Mouse (Mus musculus): ENCODE results near the gene 9130019O22Rik. TPM values are rescaled to one million over a fixed set of nuclear protein-coding genes. Genes with fewer than 3 reads are reported as not detected.

The 9130019O22Rik gene
- 2.6 and 7.2 TPM in 2 replicates for polyA plus RNA-seq (2014; fragmentation: Nextera tagmentation; extraction: Ambion mirVana)

DNA sequence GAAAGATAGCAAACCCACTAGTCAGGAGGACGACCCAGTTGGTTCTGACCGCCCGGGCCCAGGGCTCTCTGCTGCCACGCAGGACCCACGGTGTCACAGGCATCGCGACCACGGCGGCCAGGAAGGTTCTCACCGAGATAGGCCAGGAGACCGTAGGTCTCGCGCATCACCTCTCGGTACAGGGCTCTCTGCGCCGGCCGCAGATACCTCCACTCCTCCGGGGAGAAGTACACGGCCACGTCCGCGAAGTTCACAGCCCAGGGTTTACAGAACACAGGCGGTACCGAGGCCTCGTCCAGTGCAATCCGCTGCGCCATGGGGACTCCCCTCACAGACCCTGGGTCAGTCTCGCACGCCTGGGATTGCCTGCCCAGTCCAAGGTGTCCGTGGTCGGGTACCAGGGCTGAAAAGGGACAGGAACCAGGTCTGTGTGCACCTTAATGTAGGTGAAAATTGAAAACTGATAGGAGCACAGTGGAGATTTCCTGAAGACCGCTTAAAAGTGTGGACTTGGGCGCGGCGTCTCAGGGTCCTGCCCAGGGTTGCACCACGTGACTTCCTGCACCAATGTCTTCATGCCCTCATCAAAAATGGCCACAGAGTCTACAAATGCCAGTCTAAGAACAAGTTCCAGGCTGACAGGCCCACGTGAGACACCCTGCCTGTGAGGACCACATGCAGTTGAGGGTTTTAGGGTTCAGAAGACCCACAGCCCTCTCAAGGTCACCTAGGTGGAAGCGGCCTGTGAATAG lies at the start of gene 9130019O22Rik:
9130019O22Rik (minus strand) TSS at position 526 of the 752 bp plus-strand sequence.
- Histone ChIP-seq H3K27me3 (ENCODE audit: control insufficient read depth, insufficient read depth, low read length) (no peaks in the 10 kb centered on the region), H3K36me3 (ENCODE audit: control insufficient read depth, insufficient read depth, low read length) (peaks cover 3% of the 10 kb centered on the region), H3K9me3 (ENCODE audit: control insufficient read depth, low read length) (peaks cover 3% of the 10 kb centered on the region; the same call in 1 of the 2 replicates), H3K4me3 (ENCODE audit: low read length) (peak within 1 kb of the TSS; percentile 50), H3K27ac (ENCODE audit: low read depth, low read length) (no peak within 1 kb of the TSS), H3K9ac (ENCODE audit: low read depth, low read length) (peak within 1 kb of the TSS; percentile 71), H3K4me2 (replicated peaks; ENCODE audit: low read depth, low read length) (peak within 1 kb of the TSS; percentile 57), H3K4me1 (ENCODE audit: control insufficient read depth, insufficient read depth, low read length) (no peaks in the 10 kb centered on the region)
- WGBS = 19% methylated on average over 38 of the region's 38 CpGs
- ATAC-seq (ENCODE audit: low FRiP score, low TSS enrichment) = peak; percentile 90

DNA sequence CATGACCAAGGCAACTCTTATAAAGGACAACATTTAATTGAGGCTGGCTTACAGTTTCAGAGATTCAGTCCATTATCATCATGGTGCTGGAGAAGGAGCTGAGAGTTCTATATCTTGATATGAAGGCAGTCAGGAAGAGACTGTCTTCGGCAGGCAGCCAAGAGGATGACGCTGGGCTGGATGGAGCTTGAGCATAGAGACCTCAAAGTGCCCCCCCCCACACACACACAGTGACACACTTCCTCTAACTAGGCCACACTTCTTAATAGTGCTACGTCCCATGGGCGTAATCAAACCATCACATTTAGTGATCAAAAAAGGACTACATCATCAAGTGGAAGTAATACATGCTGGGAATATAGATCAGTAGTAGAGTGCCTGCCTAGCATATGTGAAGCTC lies 48.2 kb upstream of the 9130019O22Rik start:
- no peaks in the 10 kb centered on the region for H3K4me1 ChIP-seq (ENCODE audit: control insufficient read depth, insufficient read depth, low read length)
- H3K27ac ChIP-seq (ENCODE audit: low read depth, low read length) = no peak overlapping the region
- H3K36me3 ChIP-seq (ENCODE audit: control insufficient read depth, insufficient read depth, low read length) = no peaks in the 10 kb centered on the region
- no peak for ATAC-seq (ENCODE audit: low FRiP score, low TSS enrichment)
- no peak overlapping the region for H3K4me3 ChIP-seq (ENCODE audit: low read length)
- peaks cover 7% of the 10 kb centered on the region for H3K9me3 ChIP-seq (ENCODE audit: control insufficient read depth, low read length)
- no peaks in the 10 kb centered on the region for H3K27me3 ChIP-seq (ENCODE audit: control insufficient read depth, insufficient read depth, low read length)
- 90% methylated on average over 4 of the region's 4 CpGs for WGBS
- no peak overlapping the region for H3K4me2 ChIP-seq (replicated peaks; ENCODE audit: low read depth, low read length)
- no peak overlapping the region for H3K9ac ChIP-seq (ENCODE audit: low read depth, low read length)

- Histone ChIP-seq H3K36me3 (ENCODE audit: control insufficient read depth, insufficient read depth, low read length) (no peaks in the 10 kb centered on the region), H3K27ac (ENCODE audit: low read depth, low read length) (no peak overlapping the region), H3K4me2 (replicated peaks; ENCODE audit: low read depth, low read length) (no peak overlapping the region), H3K9ac (ENCODE audit: low read depth, low read length) (no peak overlapping the region), H3K4me1 (ENCODE audit: control insufficient read depth, insufficient read depth, low read length) (peaks cover 3% of the 10 kb centered on the region; the same call in 1 of the 2 replicates), H3K4me3 (ENCODE audit: low read length) (no peak overlapping the region), H3K9me3 (ENCODE audit: control insufficient read depth, low read length) (no peaks in the 10 kb centered on the region), H3K27me3 (ENCODE audit: control insufficient read depth, insufficient read depth, low read length) (peaks cover 9% of the 10 kb centered on the region; the same call in 1 of the 2 replicates)
- 75% methylated on average over 3 of the region's 3 CpGs for WGBS
- no peak for ATAC-seq (ENCODE audit: low FRiP score, low TSS enrichment)
Measured at GRCm38 (mm10) chr7:127426354-127426753, 39.4 kb upstream of the 9130019O22Rik start.

- 84% methylated on average over 2 of the region's 2 CpGs for WGBS
- ATAC-seq (ENCODE audit: low FRiP score, low TSS enrichment) = no peak
- H3K9me3 ChIP-seq (ENCODE audit: control insufficient read depth, low read length) = no peaks in the 10 kb centered on the region
- H3K4me1 ChIP-seq (ENCODE audit: control insufficient read depth, insufficient read depth, low read length) = peaks cover 7% of the 10 kb centered on the region; the same call in 1 of the 2 replicates
- no peak overlapping the region for H3K9ac ChIP-seq (ENCODE audit: low read depth, low read length)
- H3K4me2 ChIP-seq (replicated peaks; ENCODE audit: low read depth, low read length) = no peak overlapping the region
- no peak overlapping the region for H3K27ac ChIP-seq (ENCODE audit: low read depth, low read length)
- no peaks in the 10 kb centered on the region for H3K36me3 ChIP-seq (ENCODE audit: control insufficient read depth, insufficient read depth, low read length)
- peaks cover 9% of the 10 kb centered on the region; the same call in 1 of the 2 replicates for H3K27me3 ChIP-seq (ENCODE audit: control insufficient read depth, insufficient read depth, low read length)
- no peak overlapping the region for H3K4me3 ChIP-seq (ENCODE audit: low read length)
Measured at GRCm38 (mm10) chr7:127425911-127426310, 38.9 kb upstream of the 9130019O22Rik start.

- no peak for ATAC-seq (ENCODE audit: low FRiP score, low TSS enrichment)
- 90% methylated on average over 3 of the region's 3 CpGs for WGBS
- H3K4me2 ChIP-seq (replicated peaks; ENCODE audit: low read depth, low read length) = no peak overlapping the region
- H3K36me3 ChIP-seq (ENCODE audit: control insufficient read depth, insufficient read depth, low read length) = no peaks in the 10 kb centered on the region
- no peak overlapping the region for H3K27ac ChIP-seq (ENCODE audit: low read depth, low read length)
- peaks cover 9% of the 10 kb centered on the region; the same call in 1 of the 2 replicates for H3K27me3 ChIP-seq (ENCODE audit: control insufficient read depth, insufficient read depth, low read length)
- no peak overlapping the region for H3K4me3 ChIP-seq (ENCODE audit: low read length)
- H3K4me1 ChIP-seq (ENCODE audit: control insufficient read depth, insufficient read depth, low read length) = peaks cover 8% of the 10 kb centered on the region; the same call in 1 of the 2 replicates
- H3K9ac ChIP-seq (ENCODE audit: low read depth, low read length) = no peak overlapping the region
- no peaks in the 10 kb centered on the region for H3K9me3 ChIP-seq (ENCODE audit: control insufficient read depth, low read length)
Measured at GRCm38 (mm10) chr7:127425291-127425690, 38.3 kb upstream of the 9130019O22Rik start.

DNA sequence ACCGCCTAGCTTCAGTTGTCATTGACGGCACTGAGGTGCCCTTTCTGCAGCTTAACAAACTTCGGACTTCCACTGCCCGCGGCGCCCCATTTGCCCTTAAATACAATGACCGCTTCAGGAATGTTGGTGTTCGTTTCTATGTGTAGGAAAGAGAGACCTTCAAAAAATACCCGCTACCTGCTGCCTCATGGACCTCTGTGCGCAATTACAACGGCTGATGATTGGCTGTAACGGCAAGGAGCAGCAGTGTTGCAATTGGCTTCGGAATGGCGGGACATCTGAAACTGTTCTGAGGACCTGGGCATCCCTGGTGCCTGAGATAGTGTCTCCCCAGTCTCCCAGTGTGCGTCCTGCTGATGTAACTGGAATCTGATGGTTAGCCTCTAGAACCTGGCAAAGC lies 35.3 kb upstream of the 9130019O22Rik start:
- Histone ChIP-seq H3K27ac (ENCODE audit: low read depth, low read length) (no peak overlapping the region), H3K4me1 (ENCODE audit: control insufficient read depth, insufficient read depth, low read length) (peaks cover 8% of the 10 kb centered on the region; the same call in 1 of the 2 replicates), H3K27me3 (ENCODE audit: control insufficient read depth, insufficient read depth, low read length) (peaks cover 9% of the 10 kb centered on the region; the same call in 1 of the 2 replicates), H3K36me3 (ENCODE audit: control insufficient read depth, insufficient read depth, low read length) (peaks cover 9% of the 10 kb centered on the region; the same call in 1 of the 2 replicates), H3K9ac (ENCODE audit: low read depth, low read length) (peak overlapping the region; percentile 87; the same call in 1 of the 2 replicates), H3K4me2 (replicated peaks; ENCODE audit: low read depth, low read length) (peak overlapping the region; percentile 74), H3K9me3 (ENCODE audit: control insufficient read depth, low read length) (no peaks in the 10 kb centered on the region), H3K4me3 (ENCODE audit: low read length) (peak overlapping the region; percentile 82)
- ATAC-seq (ENCODE audit: low FRiP score, low TSS enrichment) = peak; percentile 25; the same call in 1 of the 2 replicates
- WGBS = 1% methylated on average over 15 of the region's 15 CpGs

DNA sequence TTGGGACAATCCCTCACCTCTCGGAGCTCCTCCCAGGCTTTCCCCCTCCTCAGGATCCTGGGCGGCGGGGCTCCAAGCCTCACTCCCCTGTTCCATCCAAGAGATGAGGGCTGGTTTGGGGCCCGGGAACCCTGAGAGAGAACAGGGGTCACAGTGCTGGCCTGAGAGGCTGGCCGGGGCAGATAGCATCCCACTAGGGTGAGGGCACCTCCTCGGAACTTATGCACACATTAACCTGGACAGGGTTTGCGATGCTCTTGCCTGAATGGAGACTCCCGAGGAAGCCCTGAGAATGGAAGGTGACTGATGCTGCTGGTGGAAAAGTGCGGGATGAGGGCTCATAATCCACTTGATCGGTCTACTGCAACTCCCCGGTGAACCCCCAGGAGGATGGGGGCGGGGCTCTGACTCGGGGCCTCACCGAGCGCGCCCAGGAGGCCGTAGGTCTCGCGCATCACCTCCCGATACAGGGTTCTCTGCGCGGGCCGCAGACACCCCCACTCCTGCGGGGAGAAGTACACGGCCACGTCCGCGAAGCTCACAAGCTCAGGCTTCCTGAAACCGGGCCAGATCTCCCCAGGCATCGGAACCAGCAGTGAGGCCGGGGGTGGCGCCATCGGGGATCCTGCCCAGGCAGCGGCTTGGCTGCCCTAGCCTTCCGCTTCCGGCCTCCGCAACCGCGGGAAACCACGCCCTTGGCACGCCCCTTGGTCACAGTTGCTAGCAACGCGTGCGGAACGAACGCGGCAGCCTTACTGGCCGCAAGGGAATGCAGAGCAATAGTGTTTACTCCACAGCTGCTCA lies 34.6 kb upstream of the 9130019O22Rik start, which contains the start of gene Zfp688:
Zfp688 (minus strand) TSS at position 681 of the 804 bp plus-strand sequence.
- ATAC-seq (ENCODE audit: low FRiP score, low TSS enrichment) = peak; percentile 95
- peaks cover 9% of the 10 kb centered on the region; the same call in 1 of the 2 replicates for H3K27me3 ChIP-seq (ENCODE audit: control insufficient read depth, insufficient read depth, low read length)
- H3K36me3 ChIP-seq (ENCODE audit: control insufficient read depth, insufficient read depth, low read length) = peaks cover 9% of the 10 kb centered on the region; the same call in 1 of the 2 replicates
- peaks cover 8% of the 10 kb centered on the region; the same call in 1 of the 2 replicates for H3K4me1 ChIP-seq (ENCODE audit: control insufficient read depth, insufficient read depth, low read length)
- H3K4me3 ChIP-seq (ENCODE audit: low read length) = peak within 1 kb of the TSS; percentile 82
- H3K9ac ChIP-seq (ENCODE audit: low read depth, low read length) = peak within 1 kb of the TSS; percentile 87
- peak within 1 kb of the TSS; percentile 12; the same call in 1 of the 2 replicates for H3K27ac ChIP-seq (ENCODE audit: low read depth, low read length)
- WGBS = 2% methylated on average over 48 of the region's 48 CpGs
- H3K4me2 ChIP-seq (replicated peaks; ENCODE audit: low read depth, low read length) = peak within 1 kb of the TSS; percentile 74
- no peaks in the 10 kb centered on the region for H3K9me3 ChIP-seq (ENCODE audit: control insufficient read depth, low read length)

DNA sequence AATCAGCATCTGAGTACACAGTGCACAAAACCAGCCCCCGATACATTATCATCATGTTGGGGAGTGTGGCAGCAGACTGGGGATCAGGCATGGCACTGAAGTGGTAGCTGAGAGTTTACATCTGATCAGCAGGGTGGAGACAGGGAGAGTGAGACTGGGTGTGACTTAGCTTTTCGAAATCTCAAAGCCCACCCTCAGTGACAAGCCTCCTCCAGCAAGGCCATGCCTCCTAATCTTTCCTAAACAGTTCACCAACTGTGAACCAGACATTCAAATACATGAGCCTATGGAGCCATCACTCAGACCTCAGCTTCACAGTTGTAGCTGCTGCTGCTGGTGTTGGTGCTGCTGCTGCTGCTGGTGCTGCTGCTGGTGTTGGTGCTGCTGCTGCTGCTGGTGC lies 24.5 kb upstream of the 9130019O22Rik start:
- 84% methylated on average over 2 of the region's 2 CpGs for WGBS
- no peak overlapping the region for H3K27ac ChIP-seq (ENCODE audit: low read depth, low read length)
- H3K27me3 ChIP-seq (ENCODE audit: control insufficient read depth, insufficient read depth, low read length) = no peaks in the 10 kb centered on the region
- H3K9me3 ChIP-seq (ENCODE audit: control insufficient read depth, low read length) = no peaks in the 10 kb centered on the region
- H3K4me2 ChIP-seq (replicated peaks; ENCODE audit: low read depth, low read length) = no peak overlapping the region
- no peak for ATAC-seq (ENCODE audit: low FRiP score, low TSS enrichment)
- no peaks in the 10 kb centered on the region for H3K4me1 ChIP-seq (ENCODE audit: control insufficient read depth, insufficient read depth, low read length)
- H3K9ac ChIP-seq (ENCODE audit: low read depth, low read length) = no peak overlapping the region
- no peaks in the 10 kb centered on the region for H3K36me3 ChIP-seq (ENCODE audit: control insufficient read depth, insufficient read depth, low read length)
- no peak overlapping the region for H3K4me3 ChIP-seq (ENCODE audit: low read length)
